Mouse (Mus musculus) MEL (cell line): ENCODE data around the gene Trdmt1. TPM values are rescaled to one million over a fixed set of nuclear protein-coding genes. Genes with fewer than 3 reads are reported as not detected.

Source experiments
- DNase-seq: peaks from one replicate; pipeline ENCODE4 v3.0.0; 2011; ENCODE audit warnings: low read depth, low spot score
- H3K27ac ChIP-seq: 2 replicates; pipeline ENCODE4 v1.5.1; 2012; ENCODE audit warnings: low read depth, mild to moderate bottlenecking, control low read depth, low read length, moderate library complexity; ENCODE audit not compliant: control insufficient read depth
- H3K27me3 ChIP-seq, 2 experiments: fragments of 150-350 bp in 1 of 2; sonication (generic) in 1 of 2; 2 replicates each; pipeline ENCODE4 v1.6.1; 2012; ENCODE audit warnings: low read length in 2 of 2, mild to moderate bottlenecking in 2 of 2, improper control_type of control experiment in 1 of 2, moderate library complexity in 1 of 2; ENCODE audit not compliant: insufficient read depth in 2 of 2, control insufficient read depth in 1 of 2
- H3K36me3 ChIP-seq, 2 experiments: 2 replicates each; pipeline ENCODE4 v1.6.1; 2012 to 2014; ENCODE audit warnings: low read length in 2 of 2, improper control_type of control experiment in 1 of 2, inconsistent platforms in 1 of 2, mild to moderate bottlenecking in 1 of 2; ENCODE audit not compliant: insufficient read depth in 2 of 2, control insufficient read depth in 1 of 2
- H3K4me1 ChIP-seq, 2 experiments: fragments of 150-350 bp in 1 of 2; sonication (generic) in 1 of 2; 2 replicates each; pipeline ENCODE4 v1.6.1; 2012; ENCODE audit warnings: low read length in 2 of 2, improper control_type of control experiment in 1 of 2, mild to moderate bottlenecking in 1 of 2; ENCODE audit not compliant: insufficient read depth in 2 of 2, control insufficient read depth in 1 of 2
- H3K4me3 ChIP-seq, 2 experiments: fragments of 150-350 bp in 1 of 2; sonication (generic) in 1 of 2; 2 replicates each; pipeline ENCODE4 v1.5.1; 2012; ENCODE audit warnings: low read depth in 2 of 2, low read length in 2 of 2, mild to moderate bottlenecking in 2 of 2, moderate library complexity in 2 of 2, control low read depth in 1 of 2, improper control_type of control experiment in 1 of 2; ENCODE audit not compliant: control insufficient read depth in 1 of 2, insufficient read depth in 1 of 2
- H3K79me2 ChIP-seq: 2 replicates; pipeline ENCODE4 v1.6.1; 2012; ENCODE audit warnings: mild to moderate bottlenecking, low read length, moderate library complexity; ENCODE audit not compliant: control insufficient read depth, poor library complexity, insufficient read depth
- H3K9ac ChIP-seq: 2 replicates; pipeline ENCODE4 v1.6.1; 2012; ENCODE audit warnings: low read depth, mild to moderate bottlenecking, control low read depth, low read length, moderate library complexity; ENCODE audit not compliant: control insufficient read depth, poor library complexity, severe bottlenecking
- H3K9me3 ChIP-seq: fragments of 150-350 bp; sonication (generic); replicated peaks from 2 replicates; pipeline ENCODE4 v1.6.1; 2012; ENCODE audit warnings: mild to moderate bottlenecking, low read length, improper control_type of control experiment, moderate library complexity; ENCODE audit not compliant: insufficient read depth
- CHD1 ChIP-seq: IDR thresholded peaks from 2 replicates; pipeline ENCODE4 v1.6.1; 2012; ENCODE audit warnings: low read depth, mild to moderate bottlenecking, inconsistent platforms, low read length, improper control_type of control experiment
- CTCF ChIP-seq, 3 experiments: IDR thresholded peaks in 2 of 3; conservative IDR thresholded peaks in 1 of 3; 2 replicates each; pipeline ENCODE4 v1.5.1; 2011 to 2012; ENCODE audit warnings: low read length in 3 of 3, low read depth in 2 of 3, mild to moderate bottlenecking in 2 of 3, improper control_type of control experiment in 1 of 3, inconsistent platforms in 1 of 3, mixed read lengths in 1 of 3, moderate library complexity in 1 of 3; ENCODE audit not compliant: control insufficient read depth in 1 of 3, insufficient read depth in 1 of 3, poor library complexity in 1 of 3, severe bottlenecking in 1 of 3
- ELF1 ChIP-seq: IDR thresholded peaks from 2 replicates; pipeline ENCODE4 v1.6.1; 2014; ENCODE audit warnings: low read depth, mild to moderate bottlenecking, inconsistent platforms, low read length, improper control_type of control experiment, moderate library complexity
- EP300 ChIP-seq, 2 experiments: IDR thresholded peaks; 2 replicates each; pipeline ENCODE4 v1.6.1; 2011; ENCODE audit warnings: improper control_type of control experiment in 2 of 2, low read length in 2 of 2, low read depth in 1 of 2, mild to moderate bottlenecking in 1 of 2
- HCFC1 ChIP-seq: IDR thresholded peaks from 2 replicates; pipeline ENCODE4 v1.6.1; 2012; ENCODE audit warnings: low read depth, mild to moderate bottlenecking, inconsistent platforms, low read length, improper control_type of control experiment, moderate library complexity
- KAT2A ChIP-seq: conservative IDR thresholded peaks from 2 replicates; pipeline ENCODE4 v1.6.1; 2012; ENCODE audit warnings: low read depth, low read length, improper control_type of control experiment, inconsistent platforms
- MAZ ChIP-seq: IDR thresholded peaks from 2 replicates; pipeline ENCODE4 v1.6.1; 2012; ENCODE audit warnings: low read depth, mild to moderate bottlenecking, inconsistent platforms, low read length, improper control_type of control experiment
- MEF2A ChIP-seq: IDR thresholded peaks from 2 replicates; pipeline ENCODE4 v1.6.1; 2014; ENCODE audit warnings: low read depth, mild to moderate bottlenecking, inconsistent platforms, low read length, improper control_type of control experiment; ENCODE audit not compliant: poor library complexity, insufficient replicate concordance, severe bottlenecking; ENCODE audit errors: extremely low read depth
- MXI1 ChIP-seq: IDR thresholded peaks from 2 replicates; pipeline ENCODE4 v1.6.1; 2011; ENCODE audit warnings: mild to moderate bottlenecking, low read depth, low read length, improper control_type of control experiment
- MYC ChIP-seq: IDR thresholded peaks from 2 replicates; pipeline ENCODE4 v1.6.1; 2011; ENCODE audit warnings: low read depth, mild to moderate bottlenecking, low read length, improper control_type of control experiment, moderate library complexity
- NELFE ChIP-seq: IDR thresholded peaks from 2 replicates; pipeline ENCODE4 v1.6.1; 2011; ENCODE audit warnings: low read depth, low read length, improper control_type of control experiment
- NRF1 ChIP-seq: IDR thresholded peaks from 2 replicates; pipeline ENCODE4 v1.6.1; 2014; ENCODE audit warnings: low read depth, mild to moderate bottlenecking, inconsistent platforms, low read length, improper control_type of control experiment, moderate library complexity; ENCODE audit not compliant: poor library complexity, insufficient read depth, severe bottlenecking
- POLR2AphosphoS5 ChIP-seq: IDR thresholded peaks from 2 replicates; pipeline ENCODE4 v1.6.1; 2012; ENCODE audit warnings: low read depth, borderline replicate concordance, mild to moderate bottlenecking, inconsistent platforms, low read length, moderate library complexity, mixed read lengths
- RAD21 ChIP-seq: IDR thresholded peaks from 2 replicates; pipeline ENCODE4 v1.6.1; 2011; ENCODE audit warnings: mild to moderate bottlenecking, low read depth, low read length, improper control_type of control experiment
- TBP ChIP-seq: IDR thresholded peaks from 2 replicates; pipeline ENCODE4 v1.8.0; 2011; ENCODE audit warnings: low read depth, low read length, improper control_type of control experiment
- USF1 ChIP-seq: IDR thresholded peaks from 2 replicates; pipeline ENCODE4 v1.6.1; 2014; ENCODE audit warnings: low read depth, mild to moderate bottlenecking, inconsistent platforms, low read length, improper control_type of control experiment, moderate library complexity
- ZC3H11A ChIP-seq: IDR thresholded peaks from 2 replicates; pipeline ENCODE4 v1.6.1; 2012; ENCODE audit warnings: low read depth, mild to moderate bottlenecking, inconsistent platforms, low read length, improper control_type of control experiment
- ZKSCAN1 ChIP-seq: IDR thresholded peaks from 2 replicates; pipeline ENCODE4 v1.6.1; 2012; ENCODE audit warnings: low read depth, mild to moderate bottlenecking, inconsistent platforms, low read length, improper control_type of control experiment, moderate library complexity
- ZMIZ1 ChIP-seq: IDR thresholded peaks from 2 replicates; pipeline ENCODE4 v1.6.1; 2012; ENCODE audit warnings: low read depth, mild to moderate bottlenecking, inconsistent platforms, low read length, improper control_type of control experiment, moderate library complexity
- polyA plus RNA-seq, 2 experiments: library from polyadenylated mRNA; stranded (reverse) in 1 of 2; unstranded in 1 of 2; fragments of >175 nt in 1 of 2; fragments of >200 nt in 1 of 2; gene quantifications; 2 replicates each; pipeline versions ENCODE4 v1.2.1 to v1.2.4; 2012; ENCODE audit warnings: low replicate concordance in 2 of 2, low read depth in 1 of 2; ENCODE audit not compliant: insufficient read length in 2 of 2, insufficient read depth in 1 of 2, missing spikeins in 1 of 2
- total RNA-seq: library from RNA; depleted of rRNA; stranded (reverse); fragments of 300-350 nt; gene quantifications from 2 replicates; pipeline ENCODE4 v1.2.3, GENCODE M21; 2012

Gene Trdmt1
- total and polyA plus RNA-seq, 3 experiments = 8.6 to 9.2 TPM; not detected in 1

DNA sequence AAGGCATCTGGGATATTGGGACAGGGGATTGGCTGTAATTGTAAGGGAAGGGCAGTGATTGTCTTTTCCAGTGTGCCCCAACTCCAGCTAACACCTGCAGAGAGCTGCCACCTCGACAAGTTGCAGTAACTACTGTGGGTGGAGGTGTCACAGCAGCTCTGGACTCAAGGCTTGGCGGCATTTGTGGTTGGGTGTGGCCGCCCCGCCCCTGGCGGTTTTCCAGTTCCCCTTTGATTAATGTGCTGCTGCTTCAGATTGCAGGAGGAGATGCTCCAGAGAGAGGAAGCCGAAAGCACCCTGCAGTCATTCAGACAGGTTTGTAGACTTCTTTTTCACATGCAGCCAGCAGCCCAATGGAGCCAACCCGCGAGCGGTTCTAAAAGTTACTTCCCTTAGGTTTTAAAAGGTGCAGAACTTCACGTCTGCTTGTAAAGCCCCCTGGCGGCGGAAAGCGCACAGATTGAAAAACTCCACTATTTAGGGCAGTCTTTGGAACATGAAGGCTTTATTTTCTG is 30.9 kb upstream of the Trdmt1 start (continued):
- TF ChIP-seq ZMIZ1 = no peak
- no peak for TF ChIP-seq MYC
- TF ChIP-seq TBP = peak; percentile 56
- no peak for TF ChIP-seq USF1
- TF ChIP-seq ZKSCAN1 = no peak
- TF ChIP-seq NELFE = 0 out of 2 replicates have a peak, but pooled peaks have one; percentile 8
- TF ChIP-seq MEF2A = no peak
- no peak for TF ChIP-seq NRF1
- no peak for TF ChIP-seq KAT2A
- peak; percentile 10 to 78; a peak in 2 of 4 replicates for TF ChIP-seq EP300 (IDR thresholded peaks at IDR 0.05; ENCODE audit: low read depth in 1 of 2, low read length in 2 of 2)
- TF ChIP-seq POLR2AphosphoS5 = no peak
- no peak for TF ChIP-seq MXI1
- peak; percentile 27 to 47 (median 39); a peak in 4 of 6 replicates for TF ChIP-seq CTCF (IDR thresholded peaks at IDR 0.05 in 2 of 3, conservative IDR thresholded peaks at IDR 0.05 in 1 of 3; ENCODE audit: control insufficient read depth in 1 of 3, insufficient read depth in 1 of 3, low read depth in 2 of 3, low read length in 3 of 3, poor library complexity in 1 of 3, severe bottlenecking in 1 of 3)
- peak; percentile 16; the same call in 1 of the 2 replicates for TF ChIP-seq ZC3H11A
- TF ChIP-seq MAZ = no peak
- TF ChIP-seq ELF1 = no peak
- TF ChIP-seq RAD21 = peak; percentile 16
- no peak for TF ChIP-seq HCFC1
- no peak for TF ChIP-seq CHD1

DNA sequence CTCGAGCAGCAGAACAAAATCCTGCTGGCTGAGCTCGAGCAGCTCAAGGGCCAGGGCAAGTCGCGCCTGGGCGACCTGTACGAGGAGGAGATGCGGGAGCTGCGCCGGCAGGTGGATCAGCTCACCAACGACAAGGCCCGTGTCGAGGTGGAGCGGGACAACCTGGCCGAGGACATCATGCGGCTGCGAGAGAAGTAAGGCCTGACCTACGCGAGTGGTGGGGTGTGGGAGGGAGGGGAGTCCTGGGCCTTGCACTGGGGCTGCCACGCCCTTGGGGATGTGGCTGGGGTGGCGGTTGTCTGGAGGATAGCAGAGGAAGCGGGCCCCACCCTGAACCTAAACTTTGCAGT is 30.3 kb upstream of the Trdmt1 start:
- peak; percentile 83 for DNase-seq
- H3K9me3 ChIP-seq = no peaks in the 10 kb centered on the region
- no peaks in the 10 kb centered on the region for H3K79me2 ChIP-seq
- peaks cover 0 to 17% of the 10 kb centered on the region in 2 experiments; a peak in 3 of 4 replicates for H3K36me3 ChIP-seq
- H3K9ac ChIP-seq = peak overlapping the region; percentile 68
- peak overlapping the region; percentile 72 to 78 for H3K4me3 ChIP-seq
- H3K27me3 ChIP-seq = no peaks in the 10 kb centered on the region
- H3K4me1 ChIP-seq = peaks cover 0 to 16% of the 10 kb centered on the region in 2 experiments; a peak in 3 of 4 replicates
- peak; percentile 42; the same call in 1 of the 2 replicates for TF ChIP-seq MAZ
- peak; percentile 4; the same call in 1 of the 2 replicates for TF ChIP-seq NELFE
- no peak for TF ChIP-seq CHD1
- peak; percentile 26; the same call in 1 of the 2 replicates for TF ChIP-seq MXI1
- H3K27ac ChIP-seq = peak overlapping the region; percentile 93
